Mouse (Mus musculus) heart, embryonic 15.5 days (tissue): ENCODE measurements around the gene Olfr90. TPM values are rescaled to one million over a fixed set of nuclear protein-coding genes. Genes with fewer than 3 reads are reported as not detected.
"Not testable (repeated sequence)": the region's sequence is repeated elsewhere in the genome, so short reads cannot be mapped to it uniquely, and the experiment has no call there.

ENCODE experiments used
- ATAC-seq: fragments of 200-750 bp; cut with Nextera tagmentation; replicated peaks from 2 replicates; pipeline ENCODE4 v1.8.0; 2017; ENCODE audit warnings: low read depth, moderate TSS enrichment; ENCODE audit not compliant: insufficient number of reproducible peaks, insufficient read depth, low FRiP score
- H3K27ac ChIP-seq: fragments of 300-500 bp; sonication (generic); 2 replicates; pipeline ENCODE4 v1.5.1; 2015; ENCODE audit warnings: mild to moderate bottlenecking, inconsistent platforms
- H3K27me3 ChIP-seq: fragments of 300-500 bp; sonication (generic); 2 replicates; pipeline ENCODE4 v1.6.1; 2015; ENCODE audit warnings: inconsistent platforms
- H3K36me3 ChIP-seq: fragments of 300-500 bp; sonication (generic); 2 replicates; pipeline ENCODE4 v1.6.1; 2015; ENCODE audit warnings: mild to moderate bottlenecking, inconsistent platforms
- H3K4me1 ChIP-seq: fragments of 300-500 bp; sonication (generic); replicated peaks from 2 replicates; pipeline ENCODE4 v1.6.1; 2015; ENCODE audit warnings: inconsistent platforms
- H3K4me2 ChIP-seq: fragments of 300-500 bp; sonication (generic); 2 replicates; pipeline ENCODE4 v1.6.1; 2015; ENCODE audit warnings: inconsistent platforms, mild to moderate bottlenecking, moderate library complexity
- H3K4me3 ChIP-seq: fragments of 300-500 bp; sonication (generic); 2 replicates; pipeline ENCODE4 v1.5.1; 2015; ENCODE audit warnings: mild to moderate bottlenecking, inconsistent platforms
- H3K9ac ChIP-seq: fragments of 300-500 bp; sonication (generic); 2 replicates; pipeline ENCODE4 v1.6.1; 2015; ENCODE audit warnings: mild to moderate bottlenecking, inconsistent platforms
- H3K9me3 ChIP-seq: fragments of 300-500 bp; sonication (generic); replicated peaks from 2 replicates; pipeline ENCODE4 v1.6.1; 2016; ENCODE audit warnings: inconsistent platforms
- WGBS: fragments of 180-500 bp; shearing (Covaris S2); methylation state at CpG from one replicate; pipeline ENCODE4 v1.1.7; 2015; ENCODE audit warnings: mixed read lengths; 5-methylcytosine and 5-hydroxymethylcytosine counted together
- polyA plus RNA-seq: library from polyadenylated mRNA; unstranded; fragments of >200 nt; fragmentation: Nextera tagmentation; extraction: Ambion mirVana; gene quantifications from 2 replicates; pipeline ENCODE4 v1.2.1, GENCODE M21; 2015

Olfr90 gene
- polyA plus RNA-seq: not detected in 2 replicates

DNA sequence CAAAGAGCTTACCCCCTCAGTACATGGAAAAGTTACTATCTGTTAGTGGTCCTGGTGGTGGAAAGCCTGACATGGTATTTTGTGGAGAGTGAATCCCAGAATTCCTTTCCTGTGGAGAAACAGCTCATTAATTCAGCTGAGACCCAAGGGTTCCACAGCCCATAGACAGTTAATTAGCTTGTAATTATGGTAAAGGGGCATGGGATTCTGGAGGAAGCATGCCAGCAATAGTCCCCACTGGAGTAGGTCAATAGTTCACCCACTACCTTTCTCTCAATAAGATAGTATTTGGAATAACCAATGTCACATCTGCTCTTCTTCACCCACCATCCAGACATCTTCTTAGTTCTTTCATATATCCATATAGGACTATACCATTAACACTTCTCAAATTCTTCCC lies at the start of gene Olfr90:
Gene Olfr90, minus strand, starts transcription at position 101 of the 400 bp plus-strand sequence.
- H3K27me3 ChIP-seq: no peaks in the 10 kb centered on the region
- H3K4me1 ChIP-seq: no peaks in the 10 kb centered on the region
- H3K4me3 ChIP-seq: no peak within 1 kb of the TSS
- no peak within 1 kb of the TSS for H3K9ac ChIP-seq
- no peak within 1 kb of the TSS for H3K4me2 ChIP-seq
- no peaks in the 10 kb centered on the region for H3K9me3 ChIP-seq
- no peak within 1 kb of the TSS for H3K27ac ChIP-seq
- no peaks in the 10 kb centered on the region for H3K36me3 ChIP-seq
- ATAC-seq: no peak

DNA sequence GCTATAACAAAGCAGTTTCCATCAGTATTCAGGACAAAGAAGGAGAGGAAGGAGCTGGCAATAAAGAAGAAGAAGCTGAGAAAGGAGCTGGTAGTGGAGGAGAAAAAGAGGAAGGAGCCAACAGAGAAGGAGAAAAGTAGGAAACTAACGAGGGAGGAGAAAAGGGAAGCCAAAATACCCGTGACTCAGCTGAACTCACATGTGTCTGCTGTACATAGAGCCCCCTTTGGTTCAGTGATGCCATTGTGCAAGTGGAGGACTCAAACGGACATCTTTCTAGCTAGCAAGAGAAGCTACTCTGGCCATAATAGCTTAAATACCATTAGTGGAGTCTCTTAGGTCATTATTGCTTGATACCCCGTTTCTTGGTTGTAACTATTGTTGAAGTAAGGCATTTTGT lies 43.1 kb upstream of the Olfr90 start:
- H3K4me1 ChIP-seq, H3K27ac ChIP-seq, H3K9me3 ChIP-seq, H3K27me3 ChIP-seq, H3K36me3 ChIP-seq, H3K9ac ChIP-seq, ATAC-seq, H3K4me2 ChIP-seq, H3K4me3 ChIP-seq: not testable (repeated sequence)
- 67% methylated on average over 4 of the region's 4 CpGs for WGBS

DNA sequence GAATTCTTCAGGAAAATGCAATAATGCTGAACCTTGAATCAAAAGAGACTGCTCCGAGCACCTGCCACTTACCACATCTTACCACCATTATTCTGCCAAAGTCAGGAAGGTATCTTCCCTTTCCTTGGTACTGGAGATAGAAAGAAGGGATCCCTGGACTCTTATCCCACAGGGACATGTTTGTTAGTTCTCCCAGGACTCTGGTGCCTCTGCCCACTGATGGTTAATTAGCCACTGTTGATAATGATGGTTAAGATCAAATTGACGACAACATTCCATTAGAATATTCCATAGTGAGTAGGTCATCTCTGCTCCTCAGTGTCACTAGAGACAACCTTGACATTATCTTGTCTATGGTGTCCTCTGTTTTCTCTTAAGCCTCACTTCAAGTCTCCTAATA lies 31.7 kb upstream of the Olfr90 start, which contains the start of gene Olfr92:
Gene Olfr92, minus strand, starts transcription at position 101 of the 400 bp plus-strand sequence.
- no peaks in the 10 kb centered on the region for H3K4me1 ChIP-seq
- no peaks in the 10 kb centered on the region for H3K27me3 ChIP-seq
- H3K36me3 ChIP-seq: no peaks in the 10 kb centered on the region
- ATAC-seq: no peak
- H3K9ac ChIP-seq: no peak within 1 kb of the TSS
- no peaks in the 10 kb centered on the region for H3K9me3 ChIP-seq
- WGBS: 70% methylated on average over 2 of the region's 2 CpGs
- H3K4me2 ChIP-seq: no peak within 1 kb of the TSS
- no peak within 1 kb of the TSS for H3K4me3 ChIP-seq
- no peak within 1 kb of the TSS for H3K27ac ChIP-seq

DNA sequence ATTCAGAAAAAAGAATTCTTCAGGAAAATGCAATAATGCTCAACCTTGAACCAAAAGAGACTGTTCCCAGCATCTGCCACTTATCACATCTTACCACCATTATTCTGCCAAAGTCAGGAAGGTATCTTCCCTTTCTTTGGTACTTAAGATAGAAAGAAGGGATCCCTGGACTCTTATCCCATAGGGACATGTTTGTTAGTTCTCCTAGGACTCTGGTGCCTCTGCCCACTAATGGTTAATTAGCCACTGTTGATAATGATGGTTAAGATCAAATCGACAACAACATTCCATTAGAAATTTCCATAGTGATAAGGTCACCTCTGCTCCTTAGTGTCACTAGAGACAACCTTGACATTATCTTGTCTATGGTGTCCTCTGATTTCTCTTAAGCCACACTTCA lies 9.9 kb upstream of the Olfr90 start, which contains the start of gene Olfr91:
Gene Olfr91, minus strand, starts transcription at position 101 of the 400 bp plus-strand sequence.
- Histone ChIP-seq H3K4me1 (no peaks in the 10 kb centered on the region), H3K4me3 (no peak within 1 kb of the TSS), H3K4me2 (no peak within 1 kb of the TSS), H3K9me3 (no peaks in the 10 kb centered on the region), H3K27ac (no peak within 1 kb of the TSS), H3K9ac (no peak within 1 kb of the TSS), H3K36me3 (no peaks in the 10 kb centered on the region), H3K27me3 (no peaks in the 10 kb centered on the region)
- WGBS: 89% methylated on average over 1 of the region's 1 CpGs
- ATAC-seq: no peak

DNA sequence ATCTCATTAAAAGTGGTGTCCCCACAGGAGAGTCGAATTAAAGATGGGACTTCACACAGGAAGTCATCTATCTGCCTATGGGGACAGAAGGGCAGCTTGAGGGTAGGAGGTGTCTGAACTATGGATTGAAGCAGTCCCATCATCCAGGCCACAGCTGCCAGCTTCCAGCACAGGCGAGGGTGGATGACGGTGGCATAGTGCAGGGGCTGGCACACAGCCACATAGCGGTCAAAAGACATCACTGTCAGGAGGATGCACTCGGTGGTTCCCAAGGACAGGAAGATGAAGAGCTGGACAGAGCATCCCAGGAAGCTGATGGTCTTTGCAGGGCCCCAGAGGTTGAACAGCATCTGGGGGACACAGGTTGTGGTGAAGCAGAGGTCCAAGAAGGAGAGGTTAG lies 5.0 kb upstream of the Olfr90 start:
- Histone ChIP-seq H3K27ac (no peak overlapping the region), H3K4me2 (no peak overlapping the region), H3K9ac (no peak overlapping the region), H3K36me3 (no peaks in the 10 kb centered on the region), H3K4me3 (no peak overlapping the region), H3K27me3 (no peaks in the 10 kb centered on the region), H3K4me1 (no peaks in the 10 kb centered on the region), H3K9me3 (no peaks in the 10 kb centered on the region)
- 73% methylated on average over 5 of the region's 5 CpGs for WGBS
- no peak for ATAC-seq

DNA sequence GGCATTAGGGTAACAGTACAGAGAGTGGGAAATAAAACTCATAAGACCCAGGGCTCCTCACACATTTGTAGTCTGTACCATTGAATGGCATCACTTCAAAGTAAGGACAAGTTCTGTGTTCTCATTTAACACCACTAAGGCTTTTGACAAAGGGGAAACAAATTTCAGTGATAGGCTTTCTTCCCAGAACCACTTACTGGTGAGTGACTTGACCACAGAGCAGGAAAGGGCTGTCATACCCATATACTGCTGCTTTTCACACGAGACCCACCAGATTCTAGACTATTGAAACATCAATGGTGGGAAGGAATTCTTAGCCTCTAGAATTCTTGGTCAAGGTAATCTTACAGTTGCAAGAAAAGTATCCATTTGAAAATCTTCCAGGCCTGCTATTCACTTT lies 3.9 kb upstream of the Olfr90 start:
- WGBS: 62% methylated on average over 1 of the region's 1 CpGs
- H3K4me3 ChIP-seq: no peak overlapping the region

DNA sequence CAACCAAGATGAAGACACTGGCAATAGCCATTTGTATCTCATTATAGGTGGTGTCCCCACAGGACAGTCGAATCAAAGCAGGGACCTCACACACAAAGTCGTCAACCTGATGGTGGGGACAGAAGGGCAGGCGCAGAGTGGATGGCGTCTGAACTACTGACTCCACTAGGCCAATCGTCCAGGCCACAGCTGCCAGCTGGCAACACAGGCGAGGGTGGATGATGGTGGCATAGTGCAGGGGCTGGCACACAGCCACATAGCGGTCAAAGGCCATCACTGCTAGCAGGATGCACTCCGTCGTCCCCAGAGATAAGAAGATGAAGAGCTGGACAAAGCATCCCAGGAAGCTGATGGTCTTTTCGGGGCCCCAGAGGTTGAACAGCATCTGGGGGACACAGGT lies 2.8 kb downstream of the Olfr90 start:
- no peak overlapping the region for H3K9ac ChIP-seq
- no peaks in the 10 kb centered on the region for H3K36me3 ChIP-seq
- no peaks in the 10 kb centered on the region for H3K4me1 ChIP-seq
- no peak overlapping the region for H3K4me3 ChIP-seq
- H3K4me2 ChIP-seq: no peak overlapping the region
- no peak overlapping the region for H3K27ac ChIP-seq
- H3K9me3 ChIP-seq: no peaks in the 10 kb centered on the region
- WGBS: 61% methylated on average over 10 of the region's 10 CpGs
- H3K27me3 ChIP-seq: no peaks in the 10 kb centered on the region
- ATAC-seq: no peak

More for the DNA sequence above, 3.9 kb upstream of the Olfr90 start:
- H3K36me3 ChIP-seq: no peaks in the 10 kb centered on the region
- no peaks in the 10 kb centered on the region for H3K4me1 ChIP-seq
- no peaks in the 10 kb centered on the region for H3K9me3 ChIP-seq
- H3K27me3 ChIP-seq: no peaks in the 10 kb centered on the region
- no peak overlapping the region for H3K9ac ChIP-seq
- ATAC-seq: no peak
- H3K4me2 ChIP-seq: no peak overlapping the region
- no peak overlapping the region for H3K27ac ChIP-seq

DNA sequence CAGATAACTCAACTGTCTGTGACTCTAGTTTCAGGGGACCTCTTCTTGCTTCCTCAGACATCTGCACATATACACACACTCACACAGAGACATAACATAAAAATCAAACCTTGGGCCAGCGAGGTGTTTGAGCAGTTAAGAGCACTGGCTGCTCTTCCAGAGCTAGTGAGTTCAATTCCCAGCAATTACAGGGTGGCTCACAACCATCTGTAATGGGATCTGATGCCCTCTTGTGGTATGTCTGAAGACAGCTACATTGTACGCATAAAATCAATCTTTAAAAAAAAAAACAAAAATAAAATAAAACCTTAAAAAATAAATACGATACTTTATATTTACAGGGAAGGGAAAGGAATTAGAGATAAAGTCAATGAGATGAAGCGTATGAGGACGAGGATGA lies 3.7 kb downstream of the Olfr90 start:
- H3K4me3 ChIP-seq: no peak overlapping the region
- no peak overlapping the region for H3K27ac ChIP-seq
- no peak overlapping the region for H3K9ac ChIP-seq
- no peaks in the 10 kb centered on the region for H3K4me1 ChIP-seq
- no peak for ATAC-seq
- H3K27me3 ChIP-seq: no peaks in the 10 kb centered on the region
- H3K4me2 ChIP-seq: no peak overlapping the region
- no peaks in the 10 kb centered on the region for H3K9me3 ChIP-seq
- WGBS: 66% methylated on average over 5 of the region's 5 CpGs
- H3K36me3 ChIP-seq: no peaks in the 10 kb centered on the region

DNA sequence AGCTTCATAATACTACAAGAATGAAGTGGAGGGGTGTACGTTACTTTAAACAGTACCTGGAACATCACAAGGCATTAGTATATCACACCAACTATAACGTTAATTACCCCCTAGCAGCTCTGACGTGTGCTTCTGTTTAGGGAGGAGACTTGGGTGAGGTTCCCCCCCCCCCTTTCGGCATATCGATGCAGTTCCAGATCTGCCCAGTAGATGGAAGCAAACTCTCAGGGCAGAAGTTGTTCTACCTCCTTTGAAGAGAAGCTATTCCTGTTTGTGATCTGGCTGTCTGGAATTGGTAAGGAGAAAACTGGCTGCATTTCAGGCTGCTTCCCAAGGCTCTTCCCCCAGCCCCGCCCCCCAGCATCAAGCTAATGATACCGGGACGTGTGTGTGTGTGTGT lies 5.0 kb downstream of the Olfr90 start:
- ATAC-seq: peak; percentile 65
- Histone ChIP-seq H3K4me1 (no peaks in the 10 kb centered on the region), H3K4me2 (no peak overlapping the region), H3K36me3 (no peaks in the 10 kb centered on the region), H3K4me3 (no peak overlapping the region), H3K27me3 (no peaks in the 10 kb centered on the region), H3K9me3 (no peaks in the 10 kb centered on the region), H3K27ac (no peak overlapping the region), H3K9ac (no peak overlapping the region)
- WGBS: 4% methylated on average over 7 of the region's 8 CpGs

DNA sequence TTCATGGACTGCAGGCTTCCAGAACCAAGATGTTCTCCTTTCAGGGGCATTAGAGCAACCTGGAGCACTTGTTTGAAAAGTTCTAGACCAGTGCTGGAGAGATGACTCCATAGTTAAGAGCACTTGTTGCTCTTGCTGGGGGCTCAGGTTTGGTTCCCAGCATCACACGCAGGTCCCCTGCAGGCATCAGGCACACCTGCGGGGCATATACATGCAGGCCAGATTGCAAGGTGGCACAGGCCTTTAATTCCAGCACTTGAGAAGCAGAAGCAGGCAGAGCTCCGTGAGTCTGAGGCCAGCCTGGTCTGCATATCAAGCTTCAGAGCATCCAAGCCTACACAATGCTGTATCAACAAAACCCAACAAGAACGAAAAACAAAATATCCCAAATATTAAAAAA lies 6.6 kb downstream of the Olfr90 start:
- no peaks in the 10 kb centered on the region for H3K9me3 ChIP-seq
- no peak overlapping the region for H3K27ac ChIP-seq
- 83% methylated on average over 4 of the region's 4 CpGs for WGBS
- no peak for ATAC-seq
- H3K27me3 ChIP-seq: no peaks in the 10 kb centered on the region
- no peak overlapping the region for H3K9ac ChIP-seq
- H3K4me1 ChIP-seq: no peaks in the 10 kb centered on the region
- H3K4me2 ChIP-seq: no peak overlapping the region
- H3K36me3 ChIP-seq: no peaks in the 10 kb centered on the region
- no peak overlapping the region for H3K4me3 ChIP-seq

DNA sequence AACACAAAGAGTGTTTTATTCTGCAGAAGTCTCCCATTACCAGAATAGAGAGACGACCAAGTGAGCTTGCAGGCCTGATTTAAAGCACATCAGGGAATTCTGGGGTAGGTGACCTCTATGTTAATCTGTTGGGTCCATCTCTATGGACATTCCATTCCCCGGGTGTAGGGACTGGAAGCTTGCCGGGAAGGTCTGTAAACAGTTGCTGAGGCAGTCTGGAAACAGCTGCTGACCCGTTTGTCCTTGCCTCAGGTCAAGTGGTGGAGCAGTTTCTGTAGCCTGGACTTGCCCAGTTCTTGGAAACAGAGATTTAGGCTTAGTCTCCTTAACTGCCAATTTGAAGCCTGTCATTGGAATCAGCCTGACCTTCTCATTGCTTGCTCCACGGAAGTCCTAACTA lies 8.2 kb downstream of the Olfr90 start:
- no peaks in the 10 kb centered on the region for H3K9me3 ChIP-seq
- H3K4me1 ChIP-seq: no peaks in the 10 kb centered on the region
- no peak overlapping the region for H3K9ac ChIP-seq
- H3K4me3 ChIP-seq: no peak overlapping the region
- no peaks in the 10 kb centered on the region for H3K36me3 ChIP-seq
- H3K27me3 ChIP-seq: no peaks in the 10 kb centered on the region
- ATAC-seq: no peak
- no peak overlapping the region for H3K27ac ChIP-seq
- 19% methylated on average over 5 of the region's 5 CpGs for WGBS
- no peak overlapping the region for H3K4me2 ChIP-seq

DNA sequence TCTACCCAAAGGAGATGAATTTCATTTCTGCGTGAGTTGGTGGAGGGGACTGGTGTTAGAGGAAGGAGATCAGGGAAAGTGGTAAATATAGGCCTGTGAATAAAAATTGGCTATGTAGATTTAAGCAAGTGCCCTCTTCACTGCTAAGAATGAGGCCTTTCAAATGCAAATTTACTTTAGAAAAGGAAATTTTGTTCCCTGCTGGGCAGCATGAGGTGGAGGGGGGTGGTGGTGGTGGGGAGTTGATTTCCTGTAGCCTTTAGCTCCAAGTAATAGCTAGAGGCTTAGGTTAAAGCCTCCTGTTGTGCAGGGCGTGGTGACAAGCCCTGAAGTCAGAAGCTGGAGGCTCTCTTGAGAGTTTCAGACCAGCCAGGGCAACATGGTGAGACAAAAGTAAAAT lies 9.3 kb downstream of the Olfr90 start:
- Histone ChIP-seq H3K4me3 (no peak overlapping the region), H3K9me3 (no peaks in the 10 kb centered on the region), H3K27ac (no peak overlapping the region), H3K4me2 (no peak overlapping the region), H3K36me3 (no peaks in the 10 kb centered on the region), H3K27me3 (no peaks in the 10 kb centered on the region), H3K9ac (no peak overlapping the region), H3K4me1 (no peaks in the 10 kb centered on the region)
- WGBS: 61% methylated on average over 2 of the region's 2 CpGs
- ATAC-seq: no peak
